Comparison of ENCODE assay signal across 13 mouse cellular contexts in the genomic region with DNA sequence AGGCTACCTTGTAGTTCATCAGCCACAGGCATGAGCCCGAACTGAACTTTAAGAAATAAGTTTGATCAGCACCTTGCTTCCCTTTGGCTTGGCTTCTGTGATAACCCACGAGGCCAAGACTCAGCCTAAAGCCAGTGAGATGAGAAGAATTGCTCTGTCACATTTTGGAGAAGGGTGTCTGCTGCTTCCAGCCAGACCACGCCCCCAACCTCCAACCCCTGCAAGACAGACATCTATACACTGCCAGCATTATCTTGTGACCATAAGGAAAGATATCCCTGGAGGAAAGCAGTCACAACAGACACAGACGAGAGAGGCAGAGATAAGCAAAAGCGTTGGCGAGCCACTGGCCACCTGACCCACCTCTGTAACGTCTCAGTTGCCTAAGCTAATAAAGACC.
"Had no signal": no experiment of that assay in that cellular context is flagged by ENCODE, and none has a peak within 500 bp of the region (broad histone marks: within the 10 kb centered on the region; RNA-seq: fewer than 3 reads in every experiment).

No protein-coding gene starts in this region.

- H3K27me3 ChIP-seq: liver, embryonic 13.5 days; midbrain, embryonic 15.5 days; neural tube, embryonic 12.5 days; neural tube, embryonic 15.5 days had no signal

- DNase-seq: kidney, adult 2 months; kidney, postnatal 10 days; kidney, postnatal 4 days; liver, embryonic 13.5 days; lung, embryonic 14.5 days; thymus, adult 18-20 months; thymus, postnatal 36 days had no signal

- H3K27ac ChIP-seq: liver, embryonic 13.5 days; macrophage; midbrain, embryonic 12.5 days; midbrain, embryonic 15.5 days; neural tube, embryonic 12.5 days; neural tube, embryonic 15.5 days had no signal

- ATAC-seq: lung, postnatal 0 days; midbrain, embryonic 15.5 days had no signal

- H3K9ac ChIP-seq: liver, embryonic 13.5 days; lung, embryonic 14.5 days; midbrain, embryonic 12.5 days; midbrain, embryonic 15.5 days; neural tube, embryonic 12.5 days; neural tube, embryonic 15.5 days had no signal

- H3K4me3 ChIP-seq: liver, embryonic 13.5 days; midbrain, embryonic 12.5 days; midbrain, embryonic 15.5 days; neural tube, embryonic 12.5 days; neural tube, embryonic 15.5 days had no signal

- H3K9me3 ChIP-seq: liver, embryonic 13.5 days; midbrain, embryonic 12.5 days; midbrain, embryonic 15.5 days; neural tube, embryonic 12.5 days; neural tube, embryonic 15.5 days had no signal

- H3K4me2 ChIP-seq: liver, embryonic 13.5 days; lung, embryonic 14.5 days; midbrain, embryonic 12.5 days; midbrain, embryonic 15.5 days; neural tube, embryonic 12.5 days; neural tube, embryonic 15.5 days had no signal

- H3K36me3 ChIP-seq: liver, embryonic 13.5 days; midbrain, embryonic 12.5 days; midbrain, embryonic 15.5 days; neural tube, embryonic 12.5 days; neural tube, embryonic 15.5 days had no signal
